Comparison of ENCODE assay signal across 15 mouse cellular contexts in genomic region chr4:25337638-25338037, GRCm38 (mm10).
"Had no signal": no experiment of that assay in that cellular context is flagged by ENCODE, and none has a peak within 500 bp of the region (broad histone marks: within the 10 kb centered on the region; RNA-seq: fewer than 3 reads in every experiment).

No protein-coding gene starts in this region.

- H3K4me1 ChIP-seq: limb, embryonic 13.5 days; midbrain, embryonic 10.5 days; neural tube, embryonic 15.5 days had no signal

- H3K4me3 ChIP-seq: limb, embryonic 13.5 days; midbrain, embryonic 10.5 days; myocyte; neural tube, embryonic 15.5 days had no signal

- DNase-seq: kidney, adult 9 months; kidney, postnatal 14 days; layer of hippocampus, adult 9-11 months; layer of hippocampus, postnatal 36 days; lung, embryonic 14.5 days; lung, postnatal 10 days; lung, postnatal 4 days; right cerebral cortex, adult 18-20 months; right cerebral cortex, postnatal 25 days; thymus, postnatal 4 days had no signal

- H3K9me3 ChIP-seq: limb, embryonic 13.5 days; midbrain, embryonic 10.5 days; neural tube, embryonic 15.5 days had no signal

- H3K4me2 ChIP-seq: limb, embryonic 13.5 days; liver, embryonic 11.5 days; lung, embryonic 14.5 days; neural tube, embryonic 15.5 days had no signal

- H3K9ac ChIP-seq: limb, embryonic 13.5 days; lung, embryonic 14.5 days; neural tube, embryonic 15.5 days had no signal

- H3K27ac ChIP-seq: limb, embryonic 13.5 days; midbrain, embryonic 10.5 days; neural tube, embryonic 15.5 days had no signal

- H3K36me3 ChIP-seq: limb, embryonic 13.5 days; midbrain, embryonic 10.5 days; neural tube, embryonic 15.5 days had no signal

- H3K27me3 ChIP-seq: limb, embryonic 13.5 days; neural tube, embryonic 15.5 days had no signal
